Mouse (Mus musculus): Measurements from ENCODE around the gene Ugt1a6b.

The Ugt1a6b gene

GRCm38 (mm10) chr1:88240072-88240471, 137.0 kb downstream of the Ugt1a6b start:
- DNase-seq (ENCODE audit: low read depth, low spot score) = no peak

GRCm38 (mm10) chr1:88240579-88240978, 137.5 kb downstream of the Ugt1a6b start:
- DNase-seq (ENCODE audit: low read depth, low spot score) = no peak

GRCm38 (mm10) chr1:88243861-88244260, 140.8 kb downstream of the Ugt1a6b start:
- no peak for DNase-seq (ENCODE audit: low read depth, low spot score)

- no peak for DNase-seq (ENCODE audit: low read depth, low spot score)
These were observed 142.8 kb downstream of the Ugt1a6b start for GRCm38 (mm10) chr1:88245881-88246280.

GRCm38 (mm10) chr1:88246386-88246785, 143.3 kb downstream of the Ugt1a6b start:
- no peak for DNase-seq (ENCODE audit: low read depth, low spot score)

- no peak for DNase-seq (ENCODE audit: low read depth, low spot score)
These were observed 144.6 kb downstream of the Ugt1a6b start for GRCm38 (mm10) chr1:88247660-88248059.

GRCm38 (mm10) chr1:88248658-88249057, 145.6 kb downstream of the Ugt1a6b start:
- no peak for DNase-seq (ENCODE audit: low read depth, low spot score)

- DNase-seq (ENCODE audit: low read depth, low spot score) = no peak
These were observed 146.5 kb downstream of the Ugt1a6b start for GRCm38 (mm10) chr1:88249596-88249995.

- DNase-seq (ENCODE audit: low read depth, low spot score) = no peak
These were observed 147.0 kb downstream of the Ugt1a6b start for GRCm38 (mm10) chr1:88250023-88250422.

- no peak for DNase-seq (ENCODE audit: low read depth, low spot score)
These were observed 150.1 kb downstream of the Ugt1a6b start for GRCm38 (mm10) chr1:88253106-88253505.

- DNase-seq (ENCODE audit: low read depth, low spot score) = no peak
These were observed 150.5 kb downstream of the Ugt1a6b start for GRCm38 (mm10) chr1:88253540-88253939.

GRCm38 (mm10) chr1:88254793-88255465, 151.9 kb downstream of the Ugt1a6b start:
- no peak for DNase-seq (ENCODE audit: low read depth, low spot score)

GRCm38 (mm10) chr1:88255466-88255857, 152.4 kb downstream of the Ugt1a6b start:
- DNase-seq (ENCODE audit: low read depth, low spot score) = no peak

- no peak for DNase-seq (ENCODE audit: low read depth, low spot score)
These were observed 153.1 kb downstream of the Ugt1a6b start for GRCm38 (mm10) chr1:88255989-88256754.

GRCm38 (mm10) chr1:88256886-88257663, 154.0 kb downstream of the Ugt1a6b start:
- no peak for DNase-seq (ENCODE audit: low read depth, low spot score)

- DNase-seq (ENCODE audit: low read depth, low spot score) = no peak
These were observed 154.6 kb downstream of the Ugt1a6b start for GRCm38 (mm10) chr1:88257681-88258080.

- DNase-seq (ENCODE audit: low read depth, low spot score) = no peak
These were observed 155.3 kb downstream of the Ugt1a6b start for GRCm38 (mm10) chr1:88258361-88258760.

GRCm38 (mm10) chr1:88258881-88259642, 156.0 kb downstream of the Ugt1a6b start:
- DNase-seq (ENCODE audit: low read depth, low spot score) = no peak

GRCm38 (mm10) chr1:88259643-88260024, 156.6 kb downstream of the Ugt1a6b start:
- no peak for DNase-seq (ENCODE audit: low read depth, low spot score)

GRCm38 (mm10) chr1:88260114-88260513, 157.1 kb downstream of the Ugt1a6b start:
- no peak for DNase-seq (ENCODE audit: low read depth, low spot score)

GRCm38 (mm10) chr1:88260604-88261377, 157.7 kb downstream of the Ugt1a6b start:
- DNase-seq (ENCODE audit: low read depth, low spot score) = no peak

Data from CD4-positive, CD25-positive, alpha-beta regulatory T cell, adult 2 months (primary cell).